Mouse (Mus musculus): ENCODE measurements around the gene Wscd2.

Gene Wscd2

DNA sequence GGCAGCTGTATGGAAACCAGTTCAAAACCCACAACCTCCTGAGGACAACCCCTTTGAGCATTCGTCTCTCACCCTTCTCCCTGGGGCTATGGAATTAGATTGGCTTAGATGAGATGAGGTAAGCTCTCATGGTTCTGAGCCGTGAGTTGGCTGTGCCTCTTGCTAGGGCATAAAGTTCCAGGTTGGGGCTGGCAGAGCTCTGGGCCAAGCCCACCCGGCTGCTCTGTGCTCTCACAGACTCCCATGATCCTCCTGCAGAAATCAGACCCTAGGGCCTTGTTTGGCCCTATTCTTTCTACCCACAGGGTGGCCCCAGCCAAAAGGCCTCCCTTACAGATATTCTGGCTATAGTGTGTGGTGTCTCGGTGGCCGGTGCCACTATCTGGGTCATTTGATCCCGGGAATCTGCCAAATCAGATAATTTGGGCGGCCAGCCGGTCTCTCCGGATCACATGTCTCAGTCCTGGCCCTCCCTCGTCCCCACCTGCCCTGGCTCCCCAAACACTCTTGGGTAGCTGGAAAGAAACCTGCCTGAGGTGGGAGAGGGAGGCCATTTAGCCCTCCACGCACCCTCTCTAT is 4.5 kb upstream of the Wscd2 start:
- no peak for DNase-seq

DNA sequence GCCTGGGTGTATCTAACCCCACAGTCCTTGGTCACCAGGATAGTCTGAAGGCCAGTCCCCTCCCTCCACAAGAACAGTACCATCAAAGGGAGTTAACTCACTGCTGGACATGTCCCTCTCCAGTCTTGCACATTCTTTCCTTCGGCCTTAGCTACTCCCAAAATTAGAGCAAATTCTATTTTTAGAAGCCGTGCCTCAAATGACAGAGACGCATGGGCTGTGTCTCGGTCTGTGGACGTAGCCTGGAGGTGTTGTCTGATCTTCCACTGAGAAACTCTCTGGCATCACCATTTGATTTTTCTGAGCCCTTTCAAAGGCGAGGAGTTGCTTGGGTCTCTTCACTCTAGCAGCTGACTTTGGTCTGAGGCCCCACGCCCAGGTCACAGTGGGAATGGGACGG is 2.3 kb upstream of the Wscd2 start:
- DNase-seq, result no peak

DNA sequence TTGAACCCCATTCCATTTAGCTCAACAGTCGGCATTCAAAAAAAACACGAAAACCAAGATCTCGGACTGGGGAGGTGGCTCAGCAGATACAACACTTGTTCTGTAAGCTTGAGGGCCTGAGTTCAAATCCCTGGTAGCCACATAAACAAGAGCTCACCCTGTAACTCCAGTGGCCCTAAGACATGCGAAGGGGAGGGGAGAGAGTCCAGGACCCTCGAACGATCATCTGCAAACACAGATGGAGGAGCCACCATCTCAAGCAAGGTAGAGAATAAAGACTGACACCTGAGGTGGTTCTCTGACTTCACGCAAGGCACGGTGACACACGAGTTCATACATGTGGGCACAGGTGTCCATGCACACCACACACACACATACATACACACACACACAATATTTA is 516 bp upstream of the Wscd2 start:
- DNase-seq, result no peak

DNA sequence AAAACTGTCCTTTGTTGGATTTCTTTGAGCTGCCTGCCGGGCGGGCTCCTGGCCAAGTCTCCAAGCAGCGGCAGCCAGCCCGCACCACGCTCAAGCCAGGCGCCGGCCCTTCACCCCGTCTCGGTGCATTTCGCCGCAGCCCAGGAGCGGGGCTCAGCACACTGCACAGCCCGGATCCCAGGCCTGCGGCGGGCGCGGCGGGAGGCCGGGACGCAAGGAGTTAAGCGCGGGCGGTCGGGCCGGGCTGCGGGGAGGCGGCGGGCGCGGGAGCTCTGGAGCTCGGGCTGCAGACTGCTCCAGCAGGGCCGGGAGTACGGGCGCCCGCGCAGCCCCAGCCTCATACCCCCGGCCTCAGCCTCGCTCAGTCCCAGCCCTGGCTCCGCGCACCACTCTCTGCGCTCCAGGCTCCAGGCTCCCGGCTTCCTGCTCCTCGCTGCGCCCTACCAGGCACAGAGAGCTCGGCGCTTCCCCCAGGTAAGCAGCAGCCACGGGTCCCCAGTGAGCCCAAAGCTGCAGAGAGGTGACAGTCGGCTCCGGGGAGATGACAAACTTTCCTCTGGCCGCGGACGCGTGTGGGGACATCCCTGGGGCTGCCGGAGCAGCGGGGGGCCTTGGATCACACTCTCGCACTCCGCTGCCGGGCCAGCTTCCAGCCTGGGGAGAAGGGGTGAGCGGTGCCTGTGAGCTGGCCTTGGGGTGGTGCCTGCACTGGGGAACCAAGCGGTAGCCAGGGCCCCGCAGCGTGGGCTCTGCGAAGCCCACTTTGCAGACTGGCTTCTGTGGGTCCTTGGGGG is 531 bp downstream of the Wscd2 start:
- DNase-seq, result no peak

DNA sequence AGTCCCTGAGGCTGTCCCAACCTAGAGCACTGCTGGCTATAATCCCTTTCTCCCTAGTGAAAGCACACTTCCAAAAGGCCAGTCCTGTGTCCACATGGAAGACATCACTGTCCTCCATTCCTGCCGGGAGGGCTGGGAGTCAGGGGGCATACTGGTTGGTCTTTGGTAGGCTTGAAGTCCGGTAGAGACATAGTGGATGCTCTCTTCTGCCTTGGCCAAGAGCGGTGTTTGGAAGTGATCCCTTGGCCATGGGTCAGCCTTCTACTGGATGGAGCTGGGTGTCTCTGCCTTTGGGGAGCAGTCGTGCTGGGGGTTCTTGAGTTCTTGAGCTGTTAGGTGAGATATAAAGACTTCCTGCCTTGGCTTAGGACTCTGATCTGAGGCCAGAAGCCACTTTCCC is 1.4 kb downstream of the Wscd2 start:
- no peak for DNase-seq

DNA sequence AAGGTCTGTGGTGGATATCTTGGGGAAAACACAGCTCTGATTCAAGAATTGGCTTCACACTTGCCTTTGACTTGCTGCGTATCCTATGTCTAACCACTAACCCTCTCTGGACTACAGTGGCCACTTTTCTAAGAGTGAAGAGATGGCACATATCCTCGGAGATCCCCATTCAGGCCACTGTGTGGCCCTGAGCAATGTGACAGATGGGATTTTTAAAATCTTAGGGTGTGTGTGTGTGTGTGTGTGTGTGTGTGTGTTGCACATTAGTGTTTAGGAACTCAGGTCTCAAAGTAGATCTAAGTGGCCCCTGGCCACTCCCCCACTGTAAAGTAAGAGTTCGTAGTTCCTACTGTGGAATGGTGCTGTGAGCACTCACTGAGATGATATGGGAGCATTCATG is 1.9 kb downstream of the Wscd2 start:
- DNase-seq, result no peak

DNA sequence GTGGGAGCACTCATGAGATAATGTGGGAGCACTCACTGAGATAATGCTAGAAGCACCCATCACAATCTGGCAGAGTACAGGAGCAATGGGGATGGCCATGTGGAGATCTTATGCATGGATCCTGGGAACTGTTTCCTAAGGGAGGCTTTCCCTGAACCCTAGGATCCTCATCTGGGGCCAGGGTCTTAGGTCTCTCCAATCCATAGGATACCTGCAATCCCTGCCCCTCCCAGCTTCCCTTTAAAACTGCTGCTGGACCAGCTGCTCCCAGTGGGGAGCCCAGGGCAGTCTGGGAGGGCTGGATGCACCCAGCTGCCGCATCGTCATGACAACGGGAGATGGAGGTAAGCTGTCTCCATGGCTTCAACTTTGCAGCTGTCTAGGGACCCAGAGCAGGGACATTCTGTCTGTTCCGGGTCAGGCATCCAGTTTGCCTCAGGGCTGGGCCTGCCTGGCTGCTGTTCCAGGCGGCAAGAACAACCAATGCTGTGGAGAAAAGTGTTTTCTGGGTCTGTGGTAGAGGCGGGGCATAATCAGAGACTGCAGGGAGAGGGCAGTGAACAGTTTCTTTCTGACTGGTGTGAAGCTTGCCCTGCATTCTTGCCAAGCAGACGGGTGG is 2.4 kb downstream of the Wscd2 start:
- no peak for DNase-seq

DNA sequence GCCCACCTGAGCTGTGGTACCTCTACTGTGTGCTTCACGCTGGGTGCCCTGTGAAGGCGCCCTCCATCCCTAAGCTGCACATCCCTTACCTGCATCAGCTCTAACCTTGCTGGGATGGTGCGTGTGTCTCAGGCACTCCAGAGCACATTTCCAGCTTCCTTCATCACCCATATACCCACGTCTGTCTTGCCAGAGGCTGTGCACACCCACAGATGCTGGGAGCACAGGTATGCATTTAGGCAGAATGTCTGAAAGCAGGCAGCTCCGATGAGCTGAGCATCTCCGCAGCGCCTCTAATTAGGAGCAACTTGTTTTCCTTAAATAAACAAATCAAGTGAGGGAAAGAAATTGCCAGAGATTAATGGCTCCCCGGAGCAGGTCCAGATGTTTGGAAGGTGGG is 3.9 kb downstream of the Wscd2 start:
- no peak for DNase-seq

DNA sequence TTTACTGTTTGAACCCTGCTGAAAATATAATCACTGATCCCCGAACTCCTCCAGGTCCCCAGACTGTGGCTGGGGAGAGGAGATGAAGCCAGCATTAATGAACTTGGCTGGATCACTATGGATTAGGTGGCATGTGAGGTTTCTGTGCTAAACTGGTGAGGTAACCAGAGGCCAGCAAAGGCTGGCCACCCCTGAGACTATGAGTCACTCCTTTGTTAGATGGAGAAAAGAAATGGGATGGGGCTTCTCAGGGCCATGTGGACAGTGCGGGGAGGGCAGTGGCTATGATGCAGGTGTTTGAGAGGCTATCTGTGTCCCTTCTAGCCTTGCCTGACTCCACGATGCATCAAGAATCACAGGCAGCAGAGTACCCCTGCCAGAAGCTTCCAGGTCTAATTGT is 6.8 kb downstream of the Wscd2 start:
- DNase-seq, result no peak

DNA sequence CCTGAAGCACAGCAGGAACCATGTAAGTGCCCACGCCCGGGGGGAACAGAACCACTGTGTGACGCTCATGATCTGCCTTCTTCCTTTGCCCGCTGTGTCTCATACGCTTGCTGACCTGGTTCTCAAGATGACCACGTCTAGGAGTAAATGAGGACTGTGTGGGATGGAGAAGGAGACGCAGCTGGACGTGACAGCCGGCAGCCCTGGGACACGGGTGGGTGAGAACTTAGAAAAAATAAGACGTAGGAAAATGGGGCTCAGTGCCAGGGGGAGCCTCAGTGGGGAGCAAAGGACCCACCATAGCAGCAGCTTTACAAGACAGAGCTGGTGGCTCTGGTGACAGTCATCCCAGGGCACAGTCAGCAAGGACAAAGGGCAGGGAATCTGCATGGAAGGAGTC is 9.3 kb downstream of the Wscd2 start:
- no peak for DNase-seq

DNA sequence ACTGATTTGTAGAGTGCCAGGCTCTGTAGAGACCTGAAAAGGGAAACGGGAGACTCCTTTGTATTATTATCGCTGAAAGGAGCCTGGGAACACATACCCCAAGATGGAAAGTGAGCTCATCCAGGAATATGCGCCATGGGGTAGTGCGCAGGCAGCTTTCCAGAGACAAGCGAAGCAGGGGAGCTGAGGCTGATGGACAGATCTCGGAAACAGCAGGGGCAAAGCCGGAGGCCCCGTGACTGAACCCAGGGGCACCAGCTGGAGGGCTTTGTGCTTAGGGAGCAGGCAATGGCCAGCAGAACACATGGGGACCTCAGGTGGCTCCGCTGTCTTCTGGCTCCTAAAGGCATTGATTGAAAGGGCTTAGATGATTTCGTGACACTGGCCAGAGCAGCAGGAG is 13.1 kb downstream of the Wscd2 start:
- DNase-seq, result no peak

DNA sequence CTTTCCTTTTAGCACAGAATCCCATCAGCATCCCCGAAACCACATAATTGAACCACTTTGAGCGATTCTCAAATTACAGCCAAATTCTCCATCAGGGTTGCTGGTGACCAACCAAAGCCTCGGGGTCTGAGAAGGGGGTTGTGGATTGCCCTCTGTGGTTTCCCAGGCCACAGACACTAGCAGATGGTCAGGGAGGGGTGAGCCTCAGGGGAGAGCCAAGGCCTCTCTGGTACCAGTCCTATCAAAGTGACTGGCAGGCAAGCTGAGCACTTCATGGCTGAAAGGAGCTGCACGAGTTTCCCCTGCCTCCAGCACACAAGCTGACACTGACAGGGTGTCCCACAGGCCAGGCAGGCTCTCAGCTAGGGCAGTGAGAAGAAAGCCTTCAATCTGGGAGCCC is 14.5 kb downstream of the Wscd2 start:
- DNase-seq, result no peak

- DNase-seq, result no peak
Measured at GRCm38 (mm10) chr5:113506065-113506464, 15.9 kb downstream of the Wscd2 start.

DNA sequence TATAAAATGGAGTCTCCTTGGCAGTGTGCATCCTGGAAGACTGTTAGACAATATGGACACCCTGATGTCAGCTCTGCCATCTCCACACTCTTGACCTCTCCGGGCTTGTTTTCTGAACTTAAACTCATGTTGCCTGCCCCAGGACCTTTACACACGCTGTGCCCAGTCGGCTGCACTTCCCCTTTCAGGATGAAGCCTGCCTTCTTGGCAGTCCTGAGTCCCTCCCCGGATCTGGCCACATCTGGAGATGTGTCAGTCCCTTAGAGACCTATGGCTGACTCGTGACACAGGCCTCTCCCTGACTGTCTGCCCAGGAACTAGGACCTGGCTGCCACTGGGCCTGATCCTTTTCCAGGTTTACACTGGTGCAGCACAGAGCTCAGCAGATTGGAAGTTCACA is 16.6 kb downstream of the Wscd2 start:
- no peak for DNase-seq

DNA sequence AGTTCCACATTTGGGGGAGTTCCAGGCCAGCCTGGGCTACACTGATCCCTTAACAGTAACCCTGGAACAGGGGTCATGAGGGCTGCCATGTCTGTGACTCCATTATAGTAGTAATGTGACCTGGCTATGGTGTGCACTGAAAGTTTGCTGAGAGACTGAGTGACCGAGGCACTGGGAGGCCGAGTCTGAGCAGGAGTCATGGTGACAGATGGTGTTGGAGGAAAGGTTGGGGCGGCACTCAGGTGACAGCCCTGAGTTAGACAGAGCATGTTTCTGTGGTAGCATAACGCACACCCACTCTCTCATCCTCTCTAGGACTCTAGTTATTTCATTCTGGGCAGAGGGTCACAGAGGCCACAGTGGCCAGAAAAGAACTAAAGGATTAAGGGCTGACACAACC is 19.0 kb downstream of the Wscd2 start:
- no peak for DNase-seq

DNA sequence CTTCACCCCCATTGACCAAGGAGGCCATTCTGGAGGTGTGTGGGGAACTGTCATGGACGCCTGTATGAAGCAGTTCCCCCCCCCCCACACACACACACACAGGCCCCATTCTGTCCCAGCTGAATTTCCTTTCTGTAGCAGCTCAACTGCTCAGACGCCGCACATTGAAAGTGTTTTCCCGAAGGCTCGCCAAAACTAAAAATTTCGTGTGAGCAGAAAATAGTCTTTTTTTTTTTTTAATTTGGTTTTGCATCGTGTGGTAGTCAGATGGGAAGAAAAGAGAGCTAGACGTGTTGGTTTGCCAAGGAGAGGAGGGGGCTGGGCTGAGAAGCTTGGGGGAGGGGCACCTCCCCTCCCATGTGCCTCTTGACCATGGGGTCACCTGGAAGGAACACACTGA is 23.5 kb downstream of the Wscd2 start:
- DNase-seq, result no peak

DNA sequence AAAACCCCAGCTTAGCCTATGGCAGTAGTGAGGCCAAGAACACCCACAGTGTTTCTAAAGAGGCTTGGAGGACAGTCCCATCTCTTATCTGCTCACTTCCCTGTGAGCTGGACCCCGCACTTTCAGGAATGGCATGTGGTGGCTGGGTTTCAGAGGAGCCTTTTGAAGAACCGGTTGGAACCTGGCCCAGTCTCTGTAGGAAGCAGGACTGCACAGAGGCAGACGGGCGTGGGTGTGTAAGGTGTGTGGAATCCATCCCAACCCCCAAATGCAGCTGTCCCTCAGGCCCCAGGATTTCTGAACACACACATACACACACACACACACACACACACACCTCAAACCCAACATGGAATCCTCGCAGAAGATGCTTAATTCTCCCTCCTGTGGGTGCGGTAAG is 23.9 kb downstream of the Wscd2 start:
- no peak for DNase-seq

DNA sequence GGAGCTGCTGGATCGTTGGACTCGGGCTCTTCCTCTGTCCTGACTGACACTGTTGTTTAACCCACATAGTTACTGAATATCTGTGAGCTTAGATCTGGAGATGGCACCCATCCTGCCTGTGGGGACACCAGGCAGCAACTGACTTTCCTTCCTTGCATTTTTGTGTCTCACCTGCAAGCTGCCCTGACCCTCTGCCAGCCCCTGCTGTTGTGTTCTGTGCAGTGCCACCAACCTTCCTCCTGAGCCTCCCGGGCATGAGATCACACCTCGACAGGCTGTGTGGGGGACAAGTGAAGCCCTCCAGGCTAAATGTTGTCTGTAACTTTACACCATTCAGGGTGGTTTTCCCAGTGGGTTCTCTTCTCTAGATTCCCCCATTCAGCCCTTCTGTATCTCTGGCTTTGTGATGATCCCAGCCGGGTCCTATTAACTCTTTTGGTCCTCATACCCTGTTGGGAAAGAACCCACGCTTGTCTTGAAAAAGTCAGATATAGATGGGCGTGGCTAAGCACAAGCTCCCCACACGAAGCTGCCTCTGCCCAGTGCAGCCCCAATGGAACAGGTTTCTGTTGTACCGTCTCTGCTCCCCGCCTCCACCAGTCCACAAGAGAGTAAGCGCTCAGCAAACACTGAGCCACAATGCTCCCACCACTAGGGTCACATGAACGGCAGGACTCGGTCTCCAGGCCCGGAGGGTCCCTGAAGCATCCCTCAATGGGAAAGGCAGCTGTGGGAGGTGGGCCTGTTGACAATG is 26.2 kb downstream of the Wscd2 start:
- DNase-seq, result no peak

DNA sequence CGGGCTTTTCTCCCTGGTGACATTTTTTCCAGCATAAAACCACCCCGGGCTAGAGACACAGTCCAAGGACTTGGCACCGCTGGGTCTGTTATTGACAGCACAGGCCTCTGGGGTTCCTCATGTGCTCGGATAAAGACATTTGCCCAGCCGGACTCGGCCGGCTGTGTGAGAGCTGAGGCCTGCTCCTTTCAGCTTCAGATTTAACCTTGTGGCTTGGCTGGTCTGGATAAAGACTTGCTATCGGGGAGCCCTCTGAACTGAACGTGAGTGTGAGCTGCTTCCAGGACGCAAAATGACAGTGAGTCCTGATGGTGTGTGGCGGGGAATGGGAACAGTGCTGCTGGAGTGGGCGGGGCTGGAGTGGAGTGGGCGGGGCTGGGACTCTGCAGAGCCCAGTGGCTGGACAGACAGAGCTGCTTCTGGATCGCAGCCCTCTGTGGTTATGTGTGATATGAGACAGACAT is 26.8 kb downstream of the Wscd2 start:
- DNase-seq, result no peak

GRCm38 (mm10) chr5:113517387-113517786 is 27.3 kb downstream of the Wscd2 start:
- no peak for DNase-seq

DNA sequence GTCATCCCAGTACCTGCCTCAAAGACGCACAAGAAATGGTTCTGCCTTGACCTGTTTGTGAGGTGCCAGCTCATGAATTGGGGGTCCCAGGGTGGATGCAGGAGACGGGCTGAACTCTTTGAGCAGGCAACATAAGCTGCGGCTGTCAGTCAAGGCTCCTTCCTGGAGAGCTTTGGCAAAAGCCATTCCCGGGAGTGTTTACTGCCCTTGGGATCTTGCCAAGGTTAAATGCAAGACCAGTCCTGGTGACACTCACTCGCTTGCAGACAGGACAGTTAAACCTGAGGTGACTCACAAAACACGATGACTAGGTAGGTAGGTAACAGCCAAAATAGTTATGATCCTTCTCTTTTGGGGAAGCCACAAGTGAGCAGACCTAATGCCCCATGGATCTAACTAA is 30.9 kb downstream of the Wscd2 start:
- no peak for DNase-seq

- DNase-seq, result no peak
Measured at GRCm38 (mm10) chr5:113538826-113539225, 48.7 kb downstream of the Wscd2 start.

- DNase-seq, result peak in 1 of 2 experiments; percentile 5
Measured at GRCm38 (mm10) chr5:113539438-113539837, 49.3 kb downstream of the Wscd2 start.

- DNase-seq, result no peak
Measured at GRCm38 (mm10) chr5:113539858-113540257, 49.7 kb downstream of the Wscd2 start.

All from spleen, adult 18-20 months (tissue).